Mouse (Mus musculus): ENCODE results near the gene Cdk2ap1.
A peak's percentile ranks its signal among the peaks of the same experiment; 100 is the strongest.

- TF ChIP-seq POLR2A (IDR thresholded peaks at IDR 0.05; ENCODE audit: extremely low read depth, insufficient read depth, low read length) (no peak), CTCF (IDR thresholded peaks at IDR 0.05; ENCODE audit: low read depth, low read length) (peak; percentile 47; the same call in 1 of the 2 replicates)
These were observed 8.9 kb downstream of the Cdk2ap1 start for GRCm38 (mm10) chr5:124353726-124354547.
